In the genomic region with DNA sequence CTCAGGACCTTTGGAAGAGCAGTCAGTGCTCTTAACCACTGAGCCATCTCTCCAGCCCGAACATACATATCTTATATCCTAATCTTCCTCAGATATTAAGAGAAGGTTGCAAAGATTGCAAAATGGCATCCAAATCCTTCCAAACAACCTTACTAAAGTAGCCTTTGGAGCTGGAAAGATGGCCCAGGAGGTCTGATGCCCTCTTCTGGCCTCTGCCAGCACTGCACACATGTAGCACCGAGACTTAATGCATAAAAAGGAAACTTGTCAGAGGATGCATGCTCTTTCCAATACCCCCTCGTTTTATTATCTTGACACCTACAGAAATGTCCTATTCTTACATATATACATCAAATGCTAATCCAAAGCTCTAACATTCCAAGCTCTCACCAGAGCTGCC, we compare ENCODE assay signal across 8 mouse cellular contexts. TPM values are rescaled to one million over a fixed set of nuclear protein-coding genes. Genes with fewer than 3 reads are reported as not detected.
DNase-seq lines count a peak whose midpoint lies in the region; ATAC-seq and TF ChIP-seq lines count a peak whose summit lies in the region.
"Had no signal": no experiment of that assay in that cellular context is flagged by ENCODE, and none has a peak within 500 bp of the region (broad histone marks: within the 10 kb centered on the region; RNA-seq: fewer than 3 reads in every experiment).

No protein-coding gene starts in this region.

- H3K4me3 ChIP-seq in intestine, postnatal 0 days (ENCODE audit: low read depth, low read length), result no peak overlapping the region
- H3K4me3 ChIP-seq in intestine, embryonic 16.5 days (ENCODE audit: low read length), result no peak overlapping the region
- no peak overlapping the region for H3K4me3 ChIP-seq in G1E (ENCODE audit: low read depth, low read length)
- H3K4me3 ChIP-seq in forebrain, embryonic 13.5 days, result no peak overlapping the region
- H3K4me3 ChIP-seq: limb, embryonic 15.5 days had no signal

- peak; percentile 58 for TF ChIP-seq CTCF in intestine, postnatal 0 days (IDR thresholded peaks at IDR 0.05; ENCODE audit: low read depth)
- peak; percentile 72 for TF ChIP-seq CTCF in G1E (IDR thresholded peaks at IDR 0.05; ENCODE audit: low read depth, low read length)

- H3K9me3 ChIP-seq in intestine, postnatal 0 days (ENCODE audit: control insufficient read depth), result no peaks in the 10 kb centered on the region
- H3K9me3 ChIP-seq in intestine, embryonic 16.5 days (ENCODE audit: control insufficient read depth, low read length), result no peaks in the 10 kb centered on the region
- no peaks in the 10 kb centered on the region for H3K9me3 ChIP-seq in G1E (replicated peaks)
- no peaks in the 10 kb centered on the region for H3K9me3 ChIP-seq in forebrain, embryonic 13.5 days (replicated peaks)
- H3K9me3 ChIP-seq: limb, embryonic 15.5 days had no signal

- no peaks in the 10 kb centered on the region for H3K27me3 ChIP-seq in intestine, postnatal 0 days (replicated peaks; ENCODE audit: control insufficient read depth, insufficient read depth, low read length)
- H3K27me3 ChIP-seq in intestine, embryonic 16.5 days (replicated peaks; ENCODE audit: control insufficient read depth, insufficient read depth, low read length), result no peaks in the 10 kb centered on the region
- H3K27me3 ChIP-seq in G1E (ENCODE audit: insufficient read depth, low read length), result peaks cover 11% of the 10 kb centered on the region
- H3K27me3 ChIP-seq in forebrain, embryonic 13.5 days, result no peaks in the 10 kb centered on the region
- H3K27me3 ChIP-seq: limb, embryonic 15.5 days had no signal

- DNase-seq in B cell, adult 2 months, result peak; percentile 65 to 70
- no peak for DNase-seq in G1E (ENCODE audit: low spot score)
- DNase-seq in induced T-regulatory cell, adult 2 months (ENCODE audit: low read depth), result peak; percentile 52
- peak; percentile 37 to 75 for DNase-seq in spleen, postnatal 10 days (ENCODE audit: low spot score in 2 of 2)

- WGBS in intestine, postnatal 0 days, result 57% methylated on average over 3 of the region's 3 CpGs
- 50% methylated on average over 3 of the region's 3 CpGs for WGBS in intestine, embryonic 16.5 days
- 66% methylated on average over 3 of the region's 3 CpGs for WGBS in forebrain, embryonic 13.5 days

- no peak overlapping the region for H3K9ac ChIP-seq in intestine, postnatal 0 days (ENCODE audit: low read depth, low read length)
- H3K9ac ChIP-seq in intestine, embryonic 16.5 days (ENCODE audit: low read depth, low read length), result no peak overlapping the region
- no peak overlapping the region for H3K9ac ChIP-seq in forebrain, embryonic 13.5 days
- H3K9ac ChIP-seq: limb, embryonic 15.5 days had no signal

- no peaks in the 10 kb centered on the region for H3K4me1 ChIP-seq in intestine, postnatal 0 days (replicated peaks; ENCODE audit: control insufficient read depth, insufficient read depth, low read length)
- H3K4me1 ChIP-seq in intestine, embryonic 16.5 days (ENCODE audit: control insufficient read depth, insufficient read depth, low read length), result no peaks in the 10 kb centered on the region
- peaks cover 3% of the 10 kb centered on the region; the same call in 1 of the 2 replicates for H3K4me1 ChIP-seq in G1E (ENCODE audit: insufficient read depth, low read depth, low read length)
- H3K4me1 ChIP-seq in forebrain, embryonic 13.5 days, result no peaks in the 10 kb centered on the region
- H3K4me1 ChIP-seq: limb, embryonic 15.5 days had no signal

- no peak overlapping the region for H3K4me2 ChIP-seq in intestine, postnatal 0 days (replicated peaks; ENCODE audit: low read depth)
- no peak overlapping the region for H3K4me2 ChIP-seq in intestine, embryonic 16.5 days (ENCODE audit: low read depth, low read length)
- no peak overlapping the region for H3K4me2 ChIP-seq in forebrain, embryonic 13.5 days
- H3K4me2 ChIP-seq: limb, embryonic 15.5 days had no signal

- ATAC-seq in intestine, postnatal 0 days, result no peak
- no peak for ATAC-seq in intestine, embryonic 16.5 days
- ATAC-seq in G1E (ENCODE audit: extremely low read depth, insufficient number of reproducible peaks, low FRiP score, poor library complexity, severe bottlenecking), result no peak
- ATAC-seq in forebrain, embryonic 13.5 days, result no peak

- H3K36me3 ChIP-seq in intestine, postnatal 0 days (ENCODE audit: control insufficient read depth, insufficient read depth), result no peaks in the 10 kb centered on the region
- H3K36me3 ChIP-seq in intestine, embryonic 16.5 days (ENCODE audit: control insufficient read depth, insufficient read depth, low read length), result no peaks in the 10 kb centered on the region
- no peaks in the 10 kb centered on the region for H3K36me3 ChIP-seq in G1E (replicated peaks)
- H3K36me3 ChIP-seq in forebrain, embryonic 13.5 days (ENCODE audit: poor library complexity, severe bottlenecking), result no peaks in the 10 kb centered on the region
- H3K36me3 ChIP-seq: limb, embryonic 15.5 days had no signal

- no peak overlapping the region for H3K27ac ChIP-seq in intestine, postnatal 0 days (ENCODE audit: low read depth, low read length)
- no peak overlapping the region for H3K27ac ChIP-seq in intestine, embryonic 16.5 days (ENCODE audit: low read length)
- H3K27ac ChIP-seq in forebrain, embryonic 13.5 days, result no peak overlapping the region
- H3K27ac ChIP-seq: limb, embryonic 15.5 days had no signal

RNA-seq across cellular contexts. Expression of a gene that starts 2.3 kb away (rescaled TPM):
- 0.07 and 0.12 TPM in 2 replicates for polyA plus RNA-seq in intestine, postnatal 0 days (2015; fragmentation: Nextera tagmentation; extraction: Ambion mirVana)
- polyA plus RNA-seq in intestine, embryonic 16.5 days (2015; fragmentation: Nextera tagmentation; extraction: Ambion mirVana), result not detected in 2 replicates
- total RNA-seq in G1E (2014; fragmentation: Nextera tagmentation) (not detected in 2 replicates), G1E (2017) (0.12 and 0.38 TPM in 2 replicates)
- not detected in 2 replicates for polyA plus RNA-seq in G1E (2012)
- not detected in 2 replicates for polyA plus RNA-seq in forebrain, embryonic 13.5 days (2015; fragmentation: Nextera tagmentation; extraction: Ambion mirVana)
- polyA plus RNA-seq: limb, embryonic 15.5 days had no signal

RNA-seq across cellular contexts. Expression of a gene that starts 27.3 kb away (rescaled TPM):
- 124 and 135 TPM in 2 replicates for polyA plus RNA-seq in intestine, postnatal 0 days (2015; fragmentation: Nextera tagmentation; extraction: Ambion mirVana)
- 101 and 107 TPM in 2 replicates for polyA plus RNA-seq in intestine, embryonic 16.5 days (2015; fragmentation: Nextera tagmentation; extraction: Ambion mirVana)
- total RNA-seq in G1E (2014; fragmentation: Nextera tagmentation) (13.3 and 14.5 TPM in 2 replicates), G1E (2017) (22.9 and 33.1 TPM in 2 replicates)
- 51.8 and 51.9 TPM in 2 replicates for polyA plus RNA-seq in G1E (2012)
- polyA plus RNA-seq in forebrain, embryonic 13.5 days (2015; fragmentation: Nextera tagmentation; extraction: Ambion mirVana), result 67.4 TPM in 2 replicates

RNA-seq across cellular contexts. Expression of a gene that starts 33.9 kb away (rescaled TPM):
- polyA plus RNA-seq in intestine, postnatal 0 days (2015; fragmentation: Nextera tagmentation; extraction: Ambion mirVana), result 5.2 and 6.0 TPM in 2 replicates
- 5.7 and 7.0 TPM in 2 replicates for polyA plus RNA-seq in intestine, embryonic 16.5 days (2015; fragmentation: Nextera tagmentation; extraction: Ambion mirVana)
- total RNA-seq in G1E (2014; fragmentation: Nextera tagmentation) (1.7 and 2.1 TPM in 2 replicates), G1E (2017) (3.8 and 4.2 TPM in 2 replicates)
- 2.5 TPM in 2 replicates for polyA plus RNA-seq in G1E (2012)
- 10.8 and 12.2 TPM in 2 replicates for polyA plus RNA-seq in forebrain, embryonic 13.5 days (2015; fragmentation: Nextera tagmentation; extraction: Ambion mirVana)

RNA-seq across cellular contexts. Expression of a gene that starts 35.8 kb away (rescaled TPM):
- 4.4 and 4.8 TPM in 2 replicates for polyA plus RNA-seq in intestine, postnatal 0 days (2015; fragmentation: Nextera tagmentation; extraction: Ambion mirVana)
- 3.7 and 3.9 TPM in 2 replicates for polyA plus RNA-seq in intestine, embryonic 16.5 days (2015; fragmentation: Nextera tagmentation; extraction: Ambion mirVana)
- 35.6 and 41.8 TPM in 2 replicates for total RNA-seq in G1E (2014; fragmentation: Nextera tagmentation)
- total RNA-seq in G1E (2017), result 24.6 and 33.0 TPM in 2 replicates
- 139 and 151 TPM in 2 replicates for polyA plus RNA-seq in G1E (2012)
- 9.1 and 10.0 TPM in 2 replicates for polyA plus RNA-seq in forebrain, embryonic 13.5 days (2015; fragmentation: Nextera tagmentation; extraction: Ambion mirVana)

RNA-seq across cellular contexts. Expression of a gene that starts 40.7 kb away (rescaled TPM):
- polyA plus RNA-seq in intestine, postnatal 0 days (2015; fragmentation: Nextera tagmentation; extraction: Ambion mirVana), result 12.1 and 13.0 TPM in 2 replicates
- 29.9 and 33.7 TPM in 2 replicates for polyA plus RNA-seq in intestine, embryonic 16.5 days (2015; fragmentation: Nextera tagmentation; extraction: Ambion mirVana)
- total RNA-seq in G1E (2014; fragmentation: Nextera tagmentation) (10.7 and 20.2 TPM in 2 replicates), G1E (2017) (31.1 and 31.5 TPM in 2 replicates)
- polyA plus RNA-seq in G1E (2012), result 1.0 and 1.3 TPM in 2 replicates
- 48.1 and 48.2 TPM in 2 replicates for polyA plus RNA-seq in forebrain, embryonic 13.5 days (2015; fragmentation: Nextera tagmentation; extraction: Ambion mirVana)
